Mouse (Mus musculus): Measurements from ENCODE around the gene Gm20547. TPM values are rescaled to one million over a fixed set of nuclear protein-coding genes. Genes with fewer than 3 reads are reported as not detected.
"Not testable (repeated sequence)": the region's sequence is repeated elsewhere in the genome, so short reads cannot be mapped to it uniquely, and the experiment has no call there.

Gm20547 gene
- total and polyA plus RNA-seq, 3 experiments = not detected

DNA sequence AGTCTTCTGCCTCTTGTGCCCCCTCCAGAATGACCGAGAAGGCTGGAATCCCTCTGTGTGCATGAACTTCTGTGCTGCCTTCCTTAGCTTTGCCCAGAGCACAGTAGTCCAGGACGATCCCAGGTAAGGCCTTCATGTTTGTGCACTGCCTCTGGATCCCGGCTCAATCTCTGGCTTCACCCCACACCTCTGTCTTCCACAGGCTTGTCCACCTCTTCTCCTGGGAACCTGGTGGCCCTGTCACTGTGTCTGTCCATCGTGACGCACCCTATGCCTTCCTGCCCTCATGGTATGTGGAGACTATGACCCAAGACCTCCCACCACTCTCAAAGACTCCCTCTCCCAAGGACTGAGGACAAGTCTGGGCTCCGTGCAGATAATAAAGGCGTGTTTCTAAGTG is 43.1 kb downstream of the Gm20547 start:
- DNase-seq (ENCODE audit: low spot score) = no peak
- H3K27me3 ChIP-seq (ENCODE audit: insufficient read depth, low read length) = no peaks in the 10 kb centered on the region
- peak overlapping the region; percentile 43; the same call in 1 of the 2 replicates for H3K4me3 ChIP-seq (ENCODE audit: low read depth, low read length)
- peaks cover 64% of the 10 kb centered on the region for H3K4me1 ChIP-seq (ENCODE audit: insufficient read depth, low read depth, low read length)
- H3K36me3 ChIP-seq (replicated peaks) = peaks cover 83% of the 10 kb centered on the region
- H3K9me3 ChIP-seq (replicated peaks) = no peaks in the 10 kb centered on the region
- ATAC-seq (ENCODE audit: extremely low read depth, insufficient number of reproducible peaks, low FRiP score, poor library complexity, severe bottlenecking) = no peak
- no peak for TF ChIP-seq GATA2 (IDR thresholded peaks at IDR 0.05; ENCODE audit: borderline replicate concordance, low read depth, low read length)
- TF ChIP-seq POLR2AphosphoS5 (IDR thresholded peaks at IDR 0.05; ENCODE audit: insufficient replicate concordance, low read depth, low read length) = no peak
- TF ChIP-seq GATA1 (IDR thresholded peaks at IDR 0.05; ENCODE audit: borderline replicate concordance, low read length) = no peak

DNA sequence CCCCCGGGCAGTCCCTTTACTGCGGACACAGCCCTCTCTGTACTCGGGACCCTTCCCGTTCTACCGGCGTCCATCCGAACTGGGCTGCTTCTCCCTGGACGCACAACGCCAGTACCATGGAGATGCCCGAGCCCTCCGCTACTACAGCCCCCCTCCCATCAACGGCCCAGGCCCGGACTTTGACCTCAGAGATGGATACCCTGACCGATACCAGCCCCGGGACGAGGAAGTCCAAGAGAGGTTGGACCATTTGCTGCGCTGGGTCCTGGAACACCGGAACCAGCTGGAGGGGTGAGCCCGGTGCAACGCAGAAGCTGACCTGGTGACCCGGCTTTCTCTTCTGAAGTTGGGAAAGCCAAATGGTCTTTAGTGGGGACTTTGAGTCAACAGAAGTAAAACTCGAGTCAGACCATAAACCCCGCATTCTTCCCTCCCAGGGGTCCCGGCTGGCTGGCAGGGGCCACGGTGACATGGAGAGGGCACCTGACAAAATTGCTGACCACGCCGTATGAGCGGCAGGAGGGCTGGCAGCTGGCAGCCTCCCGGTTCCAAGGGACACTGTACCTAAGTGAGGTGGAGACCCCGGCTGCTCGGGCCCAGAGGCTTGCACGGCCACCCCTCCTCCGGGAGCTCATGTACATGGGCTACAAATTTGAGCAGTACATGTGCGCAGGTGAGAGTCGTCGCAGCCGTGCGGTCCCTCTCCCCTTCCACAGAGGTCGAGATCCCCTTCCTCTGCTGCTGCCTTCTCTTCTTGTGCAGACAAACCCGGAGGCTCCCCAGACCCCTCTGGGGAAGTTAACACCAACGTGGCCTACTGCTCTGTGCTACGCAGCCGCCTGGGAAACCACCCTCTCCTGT is 44.1 kb downstream of the Gm20547 start:
- peaks cover 83% of the 10 kb centered on the region for H3K36me3 ChIP-seq (replicated peaks)

DNA sequence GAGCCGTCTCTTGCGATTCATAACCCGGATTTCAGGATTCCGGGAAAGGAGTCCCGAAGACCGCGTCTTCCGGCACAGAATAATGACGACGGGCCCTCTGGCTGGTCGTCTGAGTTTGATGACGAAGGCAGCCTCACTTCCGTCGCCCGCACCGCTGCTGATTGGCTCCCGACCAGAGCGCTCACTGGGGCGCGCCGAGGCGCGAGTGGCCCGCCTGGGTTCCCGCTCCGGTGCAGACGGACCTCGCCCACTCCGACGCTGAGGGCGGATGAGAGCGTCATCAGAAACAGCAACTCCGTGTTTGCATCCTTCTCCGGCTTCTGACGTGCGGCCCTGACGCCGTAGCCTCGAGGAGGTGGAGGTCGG is 45.0 kb downstream of the Gm20547 start, which contains the start of the genes Stk19 and Dxo:
TSS of gene Stk19 (minus strand) at position 90 of the 366 bp plus-strand sequence.
TSS of gene Dxo (plus strand) at position 164 of the 366 bp plus-strand sequence.
- ATAC-seq (ENCODE audit: extremely low read depth, insufficient number of reproducible peaks, low FRiP score, poor library complexity, severe bottlenecking) = peak; percentile 96
- Histone ChIP-seq H3K4me1 (ENCODE audit: insufficient read depth, low read depth, low read length) (peaks cover 60% of the 10 kb centered on the region), H3K9me3 (replicated peaks) (no peaks in the 10 kb centered on the region), H3K27me3 (ENCODE audit: insufficient read depth, low read length) (no peaks in the 10 kb centered on the region), H3K36me3 (replicated peaks) (peaks cover 83% of the 10 kb centered on the region), H3K4me3 (ENCODE audit: low read depth, low read length) (peak within 1 kb of the TSS; percentile 97)
- TF ChIP-seq GATA1 (IDR thresholded peaks at IDR 0.05; ENCODE audit: borderline replicate concordance, low read length) (no peak), CTCF (IDR thresholded peaks at IDR 0.05; ENCODE audit: low read depth, low read length) (no peak), TAL1 (conservative IDR thresholded peaks at IDR 0.05; ENCODE audit: low read depth, low read length) (no peak), GATA2 (IDR thresholded peaks at IDR 0.05; ENCODE audit: borderline replicate concordance, low read depth, low read length) (no peak), POLR2AphosphoS5 (IDR thresholded peaks at IDR 0.05; ENCODE audit: insufficient replicate concordance, low read depth, low read length) (no peak)
- peak; percentile 100 for DNase-seq (ENCODE audit: low spot score)

More for the DNA sequence above, 44.1 kb downstream of the Gm20547 start:
- TF ChIP-seq TAL1 (conservative IDR thresholded peaks at IDR 0.05; ENCODE audit: low read depth, low read length) (no peak), GATA1 (IDR thresholded peaks at IDR 0.05; ENCODE audit: borderline replicate concordance, low read length) (no peak), CTCF (IDR thresholded peaks at IDR 0.05; ENCODE audit: low read depth, low read length) (no peak)
- no peak for ATAC-seq (ENCODE audit: extremely low read depth, insufficient number of reproducible peaks, low FRiP score, poor library complexity, severe bottlenecking)
- Histone ChIP-seq H3K9me3 (replicated peaks) (no peaks in the 10 kb centered on the region), H3K4me1 (ENCODE audit: insufficient read depth, low read depth, low read length) (peaks cover 64% of the 10 kb centered on the region), H3K27me3 (ENCODE audit: insufficient read depth, low read length) (no peaks in the 10 kb centered on the region), H3K4me3 (ENCODE audit: low read depth, low read length) (peak overlapping the region; percentile 97)
- no peak for DNase-seq (ENCODE audit: low spot score)

DNA sequence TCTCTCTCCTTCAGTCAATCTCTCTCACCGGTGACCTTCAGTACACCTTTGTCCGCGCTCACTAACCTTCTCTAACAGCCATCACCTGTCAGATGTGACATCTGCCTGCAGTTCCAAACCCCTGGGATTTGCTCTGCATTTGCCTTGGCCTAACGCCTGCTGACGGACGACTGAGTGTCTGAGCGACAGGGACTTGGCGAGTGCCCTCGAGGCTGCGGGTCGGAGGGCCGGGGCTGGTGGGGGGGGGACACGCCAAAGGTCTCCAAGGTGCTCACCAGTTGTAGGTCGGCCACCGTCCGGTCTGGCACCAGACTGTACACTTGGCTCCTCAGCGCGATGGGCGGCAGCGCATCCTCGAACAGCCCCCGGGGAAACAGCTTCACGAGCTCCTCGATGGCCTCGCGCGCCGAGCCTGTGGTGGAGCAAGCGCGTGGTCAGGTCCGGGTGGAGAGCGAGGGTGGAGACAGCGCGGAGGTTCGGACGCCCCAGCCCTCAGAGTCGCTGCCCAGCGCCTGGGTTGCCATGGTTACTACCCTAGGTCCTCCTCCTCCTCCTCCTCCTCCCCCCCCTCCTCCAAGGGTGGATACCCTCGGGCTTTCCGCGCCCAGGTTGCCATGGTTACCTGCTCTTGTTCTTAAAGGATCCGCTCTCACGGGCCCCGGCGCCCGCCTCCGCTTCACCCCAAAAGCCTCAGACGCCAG is 45.5 kb downstream of the Gm20547 start:
- Histone ChIP-seq H3K4me3 (ENCODE audit: low read depth, low read length) (peak overlapping the region; percentile 97), H3K36me3 (replicated peaks) (peaks cover 80% of the 10 kb centered on the region), H3K9me3 (replicated peaks) (no peaks in the 10 kb centered on the region), H3K27me3 (ENCODE audit: insufficient read depth, low read length) (no peaks in the 10 kb centered on the region), H3K4me1 (ENCODE audit: insufficient read depth, low read depth, low read length) (peaks cover 54% of the 10 kb centered on the region)
- DNase-seq (ENCODE audit: low spot score) (peak; percentile 86), ATAC-seq (ENCODE audit: extremely low read depth, insufficient number of reproducible peaks, low FRiP score, poor library complexity, severe bottlenecking) (peak; percentile 62)
- TF ChIP-seq TAL1 (conservative IDR thresholded peaks at IDR 0.05; ENCODE audit: low read depth, low read length) = no peak
- TF ChIP-seq CTCF (IDR thresholded peaks at IDR 0.05; ENCODE audit: low read depth, low read length) = no peak
- TF ChIP-seq GATA2 (IDR thresholded peaks at IDR 0.05; ENCODE audit: borderline replicate concordance, low read depth, low read length) = no peak
- TF ChIP-seq GATA1 (IDR thresholded peaks at IDR 0.05; ENCODE audit: borderline replicate concordance, low read length) = no peak
- no peak for TF ChIP-seq POLR2AphosphoS5 (IDR thresholded peaks at IDR 0.05; ENCODE audit: insufficient replicate concordance, low read depth, low read length)

DNA sequence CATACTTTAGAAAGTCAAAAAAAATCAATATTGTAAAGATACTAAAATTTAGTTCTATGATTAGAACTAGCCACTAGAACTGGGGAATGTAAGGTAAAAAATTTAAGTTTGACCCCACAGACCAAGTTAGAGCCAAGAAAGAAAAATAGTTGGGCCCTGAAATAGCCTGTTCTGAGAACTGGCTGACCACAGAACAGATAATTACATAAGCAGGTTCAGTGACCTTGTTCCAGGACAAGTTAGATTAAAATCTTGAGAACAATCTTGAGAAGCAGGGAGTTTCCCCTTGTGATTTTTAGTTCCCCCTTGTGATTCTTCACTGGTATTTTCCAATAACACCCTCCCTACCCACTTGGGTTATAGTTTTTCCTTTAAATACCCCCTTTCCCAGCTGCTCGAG is 51.1 kb downstream of the Gm20547 start:
- not testable (repeated sequence) for H3K4me3 ChIP-seq (ENCODE audit: low read depth, low read length); ATAC-seq (ENCODE audit: extremely low read depth, insufficient number of reproducible peaks, low FRiP score, poor library complexity, severe bottlenecking); H3K27me3 ChIP-seq (ENCODE audit: insufficient read depth, low read length); H3K4me1 ChIP-seq (ENCODE audit: insufficient read depth, low read depth, low read length); DNase-seq (ENCODE audit: low spot score); H3K9me3 ChIP-seq (replicated peaks)
- peaks cover 87% of the 10 kb centered on the region for H3K36me3 ChIP-seq (replicated peaks)

DNA sequence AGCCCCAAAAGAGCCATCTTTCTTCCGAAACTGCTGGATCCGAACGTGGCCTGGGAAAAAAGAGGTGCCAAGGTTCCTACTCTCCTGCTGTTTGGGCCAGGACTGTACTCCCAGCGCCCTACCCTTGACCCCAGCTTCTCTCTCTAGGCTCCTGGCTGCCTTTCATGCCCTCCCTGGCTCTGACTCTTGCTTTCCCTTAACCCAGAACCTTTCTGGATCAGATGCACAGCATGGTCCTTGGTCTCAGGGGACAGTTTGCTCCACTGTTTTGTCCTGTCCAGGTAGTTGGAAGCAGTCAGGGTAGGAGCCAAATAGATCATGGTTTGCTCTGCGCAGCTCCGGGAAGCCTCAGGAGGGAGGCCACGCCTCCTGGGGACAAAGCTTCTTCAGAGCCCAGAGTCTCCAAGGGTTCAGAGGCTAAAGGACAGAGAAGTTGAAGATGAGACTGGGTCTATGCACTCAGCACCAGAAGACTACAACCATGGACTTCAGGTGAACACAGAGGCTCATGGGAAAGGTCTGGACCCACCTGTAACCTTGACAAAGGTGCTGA is 66.9 kb downstream of the Gm20547 start:
- no peak for ATAC-seq (ENCODE audit: extremely low read depth, insufficient number of reproducible peaks, low FRiP score, poor library complexity, severe bottlenecking)
- Histone ChIP-seq H3K36me3 (replicated peaks) (no peaks in the 10 kb centered on the region), H3K9me3 (replicated peaks) (no peaks in the 10 kb centered on the region), H3K4me3 (ENCODE audit: low read depth, low read length) (no peak overlapping the region), H3K4me1 (ENCODE audit: insufficient read depth, low read depth, low read length) (no peaks in the 10 kb centered on the region), H3K27me3 (ENCODE audit: insufficient read depth, low read length) (peaks cover 30% of the 10 kb centered on the region)
- TF ChIP-seq GATA2 (IDR thresholded peaks at IDR 0.05; ENCODE audit: borderline replicate concordance, low read depth, low read length) (no peak), TAL1 (conservative IDR thresholded peaks at IDR 0.05; ENCODE audit: low read depth, low read length) (no peak), POLR2AphosphoS5 (IDR thresholded peaks at IDR 0.05; ENCODE audit: insufficient replicate concordance, low read depth, low read length) (no peak), CTCF (IDR thresholded peaks at IDR 0.05; ENCODE audit: low read depth, low read length) (no peak), GATA1 (IDR thresholded peaks at IDR 0.05; ENCODE audit: borderline replicate concordance, low read length) (no peak)
- no peak for DNase-seq (ENCODE audit: low spot score)
